Mouse (Mus musculus) hematopoietic stem cell, adult 5-6 weeks (primary cell): ENCODE data around the gene Zc2hc1b. TPM values are rescaled to one million over a fixed set of nuclear protein-coding genes. Genes with fewer than 3 reads are reported as not detected.

ENCODE experiments used
- ATAC-seq, 2 experiments: fragments of 125-278 bp in 1 of 2; replicated peaks in 1 of 2; 2 replicates each; pipeline ENCODE4 v1.8.0; 2016 to 2017; ENCODE audit warnings: inconsistent platforms in 2 of 2, mild to moderate bottlenecking in 2 of 2, moderate number of reproducible peaks in 2 of 2, low read depth in 1 of 2, moderate TSS enrichment in 1 of 2; ENCODE audit not compliant: low FRiP score in 2 of 2, poor library complexity in 2 of 2, severe bottlenecking in 2 of 2, insufficient read depth in 1 of 2, low TSS enrichment in 1 of 2
- total RNA-seq: library from RNA; stranded (forward); fragments of 172-1452, 232-1000 nt; gene quantifications from 2 replicates; pipeline ENCODE4 v1.2.3, GENCODE M21; 2017

The Zc2hc1b gene
- total RNA-seq, 1 experiment from 2014 or later = not detected

DNA sequence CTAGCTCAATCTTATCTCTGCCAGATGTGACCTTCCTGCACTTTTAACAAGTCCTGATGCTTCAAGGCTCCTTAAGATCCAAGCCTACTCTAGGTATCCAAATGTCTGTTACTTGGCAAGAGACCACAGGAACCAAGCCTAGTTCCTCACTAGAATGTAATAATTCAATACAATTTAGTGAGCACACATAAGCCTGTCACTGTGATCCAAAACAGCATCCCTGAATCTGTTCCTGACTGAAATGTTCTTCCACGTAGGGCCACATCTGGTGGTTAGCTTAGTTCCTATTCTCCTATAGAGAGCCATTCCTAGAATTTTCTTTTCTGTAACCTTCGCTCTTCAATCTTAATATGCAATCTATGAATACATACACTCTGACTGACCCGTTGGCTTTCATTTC is 8.9 kb upstream of the Zc2hc1b start:
- ATAC-seq = no peak

DNA sequence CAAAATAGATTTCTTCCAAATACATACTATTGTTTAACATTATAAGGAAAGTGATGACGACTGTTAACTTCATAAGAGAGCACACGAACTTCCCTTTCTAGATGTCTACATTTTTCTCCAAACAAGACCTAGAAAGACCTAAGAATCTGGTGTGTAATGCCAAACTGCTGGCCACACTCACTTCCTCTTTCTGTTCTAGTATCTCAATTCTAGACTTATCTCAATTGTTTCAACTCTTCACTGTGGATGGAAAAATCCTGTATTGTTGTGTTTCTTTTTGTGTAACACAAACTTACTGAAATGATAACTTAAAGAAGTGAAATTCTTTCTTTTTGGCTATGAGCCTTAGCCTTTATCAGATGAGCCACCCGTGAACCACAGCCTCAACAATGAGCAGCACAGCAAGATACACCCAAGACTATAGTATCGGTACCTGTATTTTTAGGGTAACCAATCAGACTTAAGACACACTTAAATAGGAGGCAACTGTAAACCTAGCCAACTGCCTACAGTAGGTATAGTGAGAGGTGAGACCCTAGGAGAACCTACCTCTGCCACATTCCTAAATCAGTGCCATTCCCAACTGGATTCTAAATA is 6.4 kb upstream of the Zc2hc1b start:
- peak; percentile 77 to 81; a peak in 3 of 4 replicates for ATAC-seq

DNA sequence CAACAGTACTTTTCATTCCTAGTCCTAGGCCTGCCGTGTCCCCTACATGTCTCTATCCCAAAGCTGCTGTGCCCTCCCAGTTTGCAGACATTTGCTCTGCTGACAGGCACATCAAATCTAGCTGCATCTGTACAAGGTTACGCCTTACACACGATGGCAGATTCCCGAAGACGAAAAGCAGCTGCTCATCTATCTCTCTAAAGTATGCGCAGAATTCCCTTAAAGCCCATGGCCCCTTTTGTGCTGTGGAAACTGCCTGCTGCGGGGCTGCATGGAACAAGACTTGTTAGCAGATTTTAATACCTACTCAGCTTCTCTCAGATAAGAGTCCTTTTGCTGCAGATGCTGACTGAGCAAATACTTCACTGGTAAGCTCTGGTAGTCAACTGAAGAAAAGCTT is 2.4 kb upstream of the Zc2hc1b start:
- no peak for ATAC-seq

DNA sequence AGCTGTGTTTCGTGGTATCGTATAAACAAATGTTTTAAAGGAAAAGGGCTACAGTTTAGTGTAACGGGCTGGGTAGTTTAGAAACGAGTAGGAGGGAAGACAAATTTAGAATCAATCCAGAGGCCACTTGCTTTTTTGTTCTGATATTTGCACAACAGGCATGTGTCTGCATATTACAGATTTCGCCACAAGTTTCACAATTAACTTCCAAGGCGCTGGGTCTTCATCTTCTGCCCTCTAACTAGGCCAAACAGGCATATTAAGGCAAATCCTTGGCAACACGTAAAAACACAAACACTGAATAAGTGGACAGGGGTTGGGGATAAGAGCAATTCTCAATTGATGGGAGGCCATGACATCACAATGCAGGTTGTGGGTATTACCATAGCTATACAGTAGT is 2.0 kb downstream of the Zc2hc1b start:
- no peak for ATAC-seq

DNA sequence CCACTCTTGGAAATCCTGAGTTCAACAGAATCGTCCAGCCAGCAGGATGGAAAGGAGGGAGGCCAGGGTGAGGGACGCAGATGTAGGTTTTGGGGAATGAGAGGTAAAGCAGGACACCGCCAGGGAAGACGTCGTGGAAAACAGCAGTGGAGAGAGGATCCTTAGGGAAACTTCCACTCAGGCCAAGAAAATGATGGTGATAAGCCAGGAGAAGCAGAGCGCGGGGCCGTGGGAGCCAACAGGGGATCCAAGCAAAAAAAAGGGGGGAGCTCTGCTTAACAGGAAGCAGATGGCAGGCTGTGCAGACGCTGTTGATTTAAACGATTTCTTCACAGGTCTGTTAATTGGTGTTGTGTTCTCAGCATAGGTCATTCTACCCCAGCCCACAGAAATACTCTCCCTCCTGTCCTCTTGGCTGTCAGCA is 5.0 kb downstream of the Zc2hc1b start:
- peak; percentile 86 for ATAC-seq

DNA sequence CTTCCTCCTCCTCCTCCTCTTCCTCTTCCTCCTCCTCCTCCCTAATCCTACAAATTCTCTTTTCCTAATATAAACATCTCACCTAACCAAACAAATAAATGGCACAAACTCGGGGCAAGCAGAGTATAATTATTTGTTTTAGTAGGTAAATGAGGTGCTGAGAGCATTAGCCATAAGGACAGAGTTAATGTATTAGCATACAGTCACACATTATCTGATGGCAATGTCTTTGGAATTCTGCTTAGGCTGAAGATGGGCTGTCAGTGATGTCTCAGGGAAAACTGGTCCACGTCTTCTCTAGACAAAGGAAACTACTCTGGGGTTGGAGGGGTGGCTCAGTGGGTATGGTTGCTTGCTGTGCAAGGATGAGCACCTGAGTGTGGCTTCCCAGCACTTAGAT is 6.4 kb downstream of the Zc2hc1b start:
- no peak for ATAC-seq

DNA sequence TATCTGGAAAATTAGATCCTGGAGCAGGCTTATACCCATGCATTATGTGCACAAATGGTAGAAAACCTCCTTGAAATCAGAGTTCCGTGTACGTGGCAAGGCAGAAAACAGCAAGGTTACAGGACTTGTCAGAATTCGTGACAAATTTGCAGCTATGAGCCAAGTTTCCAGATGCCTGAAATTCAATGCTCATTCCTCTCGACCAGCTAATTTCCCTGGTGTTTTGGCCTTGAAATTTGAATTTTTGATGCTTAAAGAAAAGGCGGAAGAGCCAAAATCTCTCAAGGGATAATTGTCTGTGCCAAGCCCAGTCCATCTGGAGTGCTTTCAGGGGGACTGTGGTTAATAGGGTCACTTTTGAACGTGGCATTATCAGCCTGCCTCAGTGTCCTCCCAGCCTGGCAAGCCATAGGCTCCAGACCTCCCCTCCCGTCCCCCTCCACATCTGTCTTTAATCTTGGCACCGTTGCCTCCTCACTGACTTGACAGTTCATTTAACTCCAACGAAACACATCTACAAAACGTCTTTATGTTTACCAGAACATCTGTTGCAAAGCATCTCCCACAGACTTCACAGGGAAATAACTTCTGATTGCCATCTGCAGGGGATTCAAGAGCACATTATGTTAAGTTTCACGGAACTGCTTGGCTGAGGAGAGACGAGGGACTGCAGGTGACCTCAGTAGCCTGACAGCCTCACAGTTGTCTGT is 6.9 kb downstream of the Zc2hc1b start:
- ATAC-seq = no peak; a peak in 1 of 4 replicates

DNA sequence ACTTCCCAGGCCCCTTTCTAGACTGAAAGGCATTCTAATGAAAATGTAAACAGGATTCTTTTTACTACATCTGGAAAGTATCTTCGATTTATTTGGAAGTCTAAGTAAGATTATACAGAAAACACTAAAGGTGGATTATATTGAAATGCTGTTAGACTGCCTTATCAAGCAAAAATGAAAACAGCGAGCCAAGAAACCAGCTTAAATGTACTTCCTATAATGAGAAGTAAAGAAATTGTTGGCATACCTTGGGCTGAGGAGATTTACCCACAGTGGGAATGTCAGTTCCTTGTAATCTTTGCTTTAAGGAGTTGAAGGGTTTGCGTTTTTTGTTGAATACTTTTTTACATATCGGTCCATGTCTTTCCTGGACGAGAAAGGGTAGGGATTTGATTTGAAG is 9.4 kb downstream of the Zc2hc1b start:
- ATAC-seq = no peak

DNA sequence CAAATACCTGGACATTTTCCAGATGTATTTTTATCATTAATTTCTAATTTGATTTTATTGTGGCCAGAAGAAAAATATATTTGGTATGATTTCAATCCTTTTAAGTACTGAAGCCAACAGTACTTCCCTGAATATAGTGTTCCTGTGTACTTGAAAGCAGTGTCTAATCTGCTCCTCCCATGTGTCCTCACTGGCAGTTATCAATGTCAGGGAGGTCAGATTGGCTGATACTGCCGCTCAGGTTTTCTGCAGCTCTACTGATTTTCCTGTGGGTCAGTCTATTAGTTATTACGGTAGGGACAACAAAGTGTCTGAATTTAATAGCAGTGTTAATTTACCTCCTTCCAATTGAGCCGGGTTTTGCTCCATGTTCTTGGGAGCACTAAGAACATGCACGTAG is 15.8 kb downstream of the Zc2hc1b start:
- no peak for ATAC-seq

DNA sequence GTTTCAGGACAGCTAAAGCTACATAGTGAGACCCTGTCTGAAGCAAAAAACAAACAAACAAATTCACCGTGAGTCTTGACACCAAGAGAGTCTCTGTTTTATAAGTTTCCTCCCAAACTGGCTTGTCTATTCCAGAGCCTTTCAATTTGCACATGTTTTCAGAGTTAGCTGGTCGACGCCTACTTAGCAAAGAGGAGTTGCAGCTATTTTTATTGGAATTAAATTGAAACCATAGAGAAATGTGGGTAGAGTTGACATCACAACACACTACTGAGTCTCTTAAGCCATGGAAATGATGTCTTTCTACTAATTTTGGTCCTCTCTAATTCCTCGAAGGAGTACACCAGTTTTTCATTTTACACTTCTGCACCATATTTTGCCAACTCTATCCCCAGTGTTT is 16.9 kb downstream of the Zc2hc1b start:
- no peak for ATAC-seq

DNA sequence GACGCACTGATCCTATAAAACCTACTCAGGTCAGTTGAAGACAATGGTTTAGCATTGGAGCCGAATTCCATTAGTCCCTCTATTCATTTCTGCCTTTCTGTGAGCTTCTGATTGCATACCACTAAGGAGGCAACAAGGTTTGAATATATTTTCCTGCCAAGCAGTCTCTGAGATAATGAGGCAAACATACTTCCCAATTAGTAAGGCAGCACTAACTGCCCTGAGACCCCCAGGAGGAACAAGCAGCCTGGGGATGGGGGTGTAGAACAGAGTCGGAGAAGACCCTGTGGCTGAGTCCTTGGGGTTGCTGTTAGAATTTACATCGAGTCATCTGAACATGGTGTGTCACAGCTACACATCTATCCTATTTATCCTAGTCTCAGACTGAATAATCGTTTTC is 22.4 kb downstream of the Zc2hc1b start:
- ATAC-seq = no peak

DNA sequence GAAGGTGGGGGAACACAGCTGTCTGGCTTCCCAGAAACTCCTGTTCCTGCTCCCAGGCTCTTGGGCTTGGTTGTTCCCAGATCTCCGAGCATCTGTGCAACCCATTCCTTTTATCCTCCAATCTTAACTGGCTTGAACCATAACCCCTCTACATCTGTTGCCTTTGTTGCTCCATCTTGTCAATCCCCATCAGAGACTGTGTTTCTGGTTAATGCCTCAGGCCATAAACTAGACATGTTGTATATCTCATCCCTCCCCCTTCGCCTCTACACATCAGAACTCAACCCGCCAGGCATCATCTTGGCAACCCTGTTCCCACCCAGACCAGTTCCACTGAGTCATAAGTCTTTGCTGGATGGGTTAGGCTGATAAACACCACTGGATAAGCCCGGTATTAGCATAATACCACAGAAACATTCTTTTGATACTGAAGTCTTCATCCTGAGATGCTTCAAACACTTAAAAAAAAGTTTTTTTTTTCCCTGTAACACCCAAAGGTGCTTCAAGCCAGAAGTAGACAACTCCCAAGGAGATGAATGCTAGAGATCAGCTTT is 24.9 kb downstream of the Zc2hc1b start:
- ATAC-seq = no peak

DNA sequence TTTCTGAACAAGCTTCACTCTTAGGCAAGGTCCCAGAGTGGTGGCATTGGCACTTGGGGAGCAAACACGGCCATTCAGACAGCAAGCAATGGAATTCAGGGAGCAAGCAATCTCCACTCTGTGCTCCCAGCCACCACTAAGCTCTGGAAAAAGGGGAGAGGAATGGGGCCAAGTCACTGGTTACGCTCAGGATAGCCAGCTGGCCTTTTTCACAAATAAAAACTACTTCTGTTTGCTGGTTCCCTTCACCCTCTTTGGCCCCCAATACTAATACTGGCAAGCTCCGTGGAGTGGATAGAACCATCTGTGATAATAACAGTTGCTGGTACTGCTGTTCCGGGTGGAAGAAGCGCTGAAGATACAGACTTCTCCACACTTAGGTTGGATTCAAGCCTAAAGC is 26.5 kb downstream of the Zc2hc1b start:
- ATAC-seq = no peak

DNA sequence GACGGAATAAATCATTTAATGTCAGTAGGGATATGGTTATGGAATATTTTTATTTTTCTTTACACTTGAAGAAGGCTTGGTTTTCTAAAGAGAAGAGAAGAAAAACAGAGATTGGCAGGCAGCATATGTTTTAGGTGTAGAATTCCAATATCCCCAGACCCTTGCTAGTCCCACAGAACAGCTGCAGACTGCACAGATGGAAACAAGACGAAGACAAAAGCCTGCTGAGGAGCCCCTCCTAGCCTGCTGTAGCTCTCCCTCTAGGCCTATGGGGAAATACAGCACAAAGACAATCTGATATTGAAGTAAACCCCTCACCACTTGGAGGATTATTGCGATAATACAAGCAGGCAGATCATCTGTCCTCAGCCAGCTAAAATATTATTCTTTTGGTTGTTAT is 27.4 kb downstream of the Zc2hc1b start:
- ATAC-seq = no peak

DNA sequence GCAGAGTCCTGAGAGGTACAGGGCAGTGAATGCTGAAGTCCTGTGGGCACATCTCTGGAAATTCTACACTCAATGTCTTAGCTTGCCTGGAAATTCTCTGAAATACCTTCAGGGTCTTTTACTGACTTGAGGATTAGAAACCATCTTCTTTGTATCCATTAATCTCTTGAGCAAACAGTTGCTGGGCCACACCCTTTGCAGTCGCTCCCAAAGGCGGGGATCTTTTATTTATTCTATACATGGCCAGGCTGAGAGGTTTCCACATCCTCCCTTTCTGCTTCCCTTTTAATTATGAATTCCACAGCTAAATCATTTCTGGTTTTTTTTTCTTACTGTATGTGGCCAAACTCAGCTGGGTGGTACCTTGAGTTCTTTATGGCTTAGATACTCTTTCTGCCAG is 37.4 kb downstream of the Zc2hc1b start:
- ATAC-seq = no peak

DNA sequence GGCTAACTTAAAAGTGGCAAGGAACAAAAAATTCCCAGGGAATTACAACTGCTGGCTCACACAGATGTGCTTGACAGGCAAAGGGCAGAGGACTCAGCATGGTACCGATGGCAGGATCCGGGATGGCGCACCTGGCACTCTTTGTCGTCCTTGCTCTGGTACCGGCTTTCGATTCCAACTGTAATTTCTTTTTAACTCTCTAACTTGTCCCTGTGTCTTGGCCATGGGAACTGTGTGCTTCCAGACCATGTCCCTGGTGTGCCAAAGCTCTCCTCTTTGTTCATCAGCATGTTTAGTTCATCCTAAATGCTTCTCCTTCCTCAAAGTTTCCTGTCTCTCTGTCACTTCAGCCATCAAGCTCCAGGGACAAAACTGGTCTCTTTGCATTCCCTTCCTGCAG is 39.9 kb downstream of the Zc2hc1b start:
- ATAC-seq = no peak

DNA sequence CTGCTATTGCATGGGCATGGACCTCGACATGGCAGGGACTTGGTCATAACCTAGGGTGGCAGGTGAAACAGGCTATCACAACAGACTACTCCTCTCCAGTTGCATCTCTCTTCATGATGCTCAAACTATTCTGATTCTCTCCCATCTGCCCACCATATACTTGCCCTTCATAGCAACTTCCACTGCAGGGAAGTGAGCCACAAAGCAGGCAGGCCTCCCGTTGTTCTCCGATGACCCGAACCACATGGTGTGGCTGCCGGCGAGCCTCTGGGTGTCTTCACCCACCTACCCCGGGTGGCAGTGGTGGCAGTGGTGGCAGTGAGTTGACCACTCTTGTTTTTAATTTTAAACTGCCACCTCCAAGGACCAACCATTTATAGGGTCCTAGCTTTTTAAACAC is 42.1 kb downstream of the Zc2hc1b start:
- no peak for ATAC-seq

DNA sequence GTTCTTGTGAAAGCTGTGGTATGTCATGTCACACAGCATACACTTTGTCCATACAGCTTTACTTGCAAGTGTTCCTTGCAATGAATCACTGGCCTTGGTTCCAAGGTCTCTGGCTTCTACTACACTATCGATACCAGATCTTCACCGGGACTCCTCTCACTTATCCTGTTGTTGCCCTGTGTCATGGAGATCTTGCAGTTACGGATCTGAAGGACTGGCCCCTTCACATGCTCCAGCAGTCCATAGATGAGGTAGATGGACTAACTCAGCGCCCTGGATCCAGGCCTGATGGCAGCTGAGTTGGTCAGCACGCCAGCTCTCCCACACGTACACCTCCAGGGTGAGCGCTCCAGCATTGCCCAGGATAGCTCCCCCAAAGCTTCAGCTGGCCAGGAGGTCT is 42.5 kb downstream of the Zc2hc1b start:
- no peak for ATAC-seq

DNA sequence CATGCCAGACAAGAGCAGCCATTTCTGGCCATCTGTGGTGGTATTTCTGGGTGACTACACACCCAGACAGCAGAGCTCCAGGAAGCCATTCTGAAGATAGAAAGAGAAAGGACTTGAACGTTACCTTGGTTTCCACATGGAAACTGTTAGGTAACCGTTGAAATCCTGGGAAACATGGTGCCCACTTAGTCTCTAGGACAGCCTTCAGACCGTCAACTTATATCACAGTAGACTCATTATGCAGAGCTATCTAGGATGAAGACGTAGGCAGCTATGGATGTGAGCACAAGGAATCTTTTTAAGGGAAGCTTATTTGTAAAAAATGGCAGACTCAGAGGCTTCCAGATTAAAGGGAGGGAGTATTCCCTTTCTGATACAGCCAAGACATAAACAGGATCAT is 44.0 kb downstream of the Zc2hc1b start:
- ATAC-seq = no peak
